Mouse (Mus musculus): ENCODE measurements around the gene Zfp275. TPM values are rescaled to one million over a fixed set of nuclear protein-coding genes. Genes with fewer than 3 reads are reported as not detected.
A peak's percentile ranks its signal among the peaks of the same experiment; 100 is the strongest.

The Zfp275 gene
- polyA plus RNA-seq, 1 experiment = 3.4 TPM

- no peak overlapping the region for H3K27ac ChIP-seq (ENCODE audit: control insufficient read depth, insufficient read depth, low read depth, low read length, poor library complexity)
- H3K4me1 ChIP-seq (ENCODE audit: control insufficient read depth, insufficient read depth, low read length) = no peaks in the 10 kb centered on the region
- no peak overlapping the region for H3K4me3 ChIP-seq (replicated peaks; ENCODE audit: control insufficient read depth, low read depth, low read length)
- WGBS = 43% methylated on average over 3 of the region's 3 CpGs
- TF ChIP-seq POLR2A (IDR thresholded peaks at IDR 0.05; ENCODE audit: borderline replicate concordance, control insufficient read depth, low read depth, low read length) = no peak
- TF ChIP-seq CTCF (IDR thresholded peaks at IDR 0.05; ENCODE audit: control insufficient read depth, insufficient read depth, low read length) = no peak
Measured at GRCm38 (mm10) chrX:73342068-73342467, 353 bp upstream of the Zfp275 start.

- TF ChIP-seq CTCF (IDR thresholded peaks at IDR 0.05; ENCODE audit: control insufficient read depth, insufficient read depth, low read length) (no peak), POLR2A (IDR thresholded peaks at IDR 0.05; ENCODE audit: borderline replicate concordance, control insufficient read depth, low read depth, low read length) (no peak)
- H3K27ac ChIP-seq (ENCODE audit: control insufficient read depth, insufficient read depth, low read depth, low read length, poor library complexity) = no peak overlapping the region
- H3K4me3 ChIP-seq (replicated peaks; ENCODE audit: control insufficient read depth, low read depth, low read length) = peak overlapping the region; percentile 68
- no peaks in the 10 kb centered on the region for H3K4me1 ChIP-seq (ENCODE audit: control insufficient read depth, insufficient read depth, low read length)
- WGBS = 19% methylated on average over 15 of the region's 15 CpGs
Measured at GRCm38 (mm10) chrX:73342941-73343735, 717 bp downstream of the Zfp275 start.

GRCm38 (mm10) chrX:73343802-73344201, 1.4 kb downstream of the Zfp275 start:
- no peak for TF ChIP-seq CTCF (IDR thresholded peaks at IDR 0.05; ENCODE audit: control insufficient read depth, insufficient read depth, low read length)
- no peak for TF ChIP-seq POLR2A (IDR thresholded peaks at IDR 0.05; ENCODE audit: borderline replicate concordance, control insufficient read depth, low read depth, low read length)
- H3K4me3 ChIP-seq (replicated peaks; ENCODE audit: control insufficient read depth, low read depth, low read length) = no peak overlapping the region
- H3K4me1 ChIP-seq (ENCODE audit: control insufficient read depth, insufficient read depth, low read length) = no peaks in the 10 kb centered on the region
- no peak overlapping the region for H3K27ac ChIP-seq (ENCODE audit: control insufficient read depth, insufficient read depth, low read depth, low read length, poor library complexity)
- WGBS = 29% methylated on average over 1 of the region's 1 CpGs

GRCm38 (mm10) chrX:73344346-73344745, 1.9 kb downstream of the Zfp275 start:
- WGBS = 64% methylated on average over 1 of the region's 1 CpGs
- no peaks in the 10 kb centered on the region for H3K4me1 ChIP-seq (ENCODE audit: control insufficient read depth, insufficient read depth, low read length)
- TF ChIP-seq CTCF (IDR thresholded peaks at IDR 0.05; ENCODE audit: control insufficient read depth, insufficient read depth, low read length) (no peak), POLR2A (IDR thresholded peaks at IDR 0.05; ENCODE audit: borderline replicate concordance, control insufficient read depth, low read depth, low read length) (no peak)

GRCm38 (mm10) chrX:73356163-73356562, 13.7 kb downstream of the Zfp275 start:
- no peak for TF ChIP-seq CTCF (IDR thresholded peaks at IDR 0.05; ENCODE audit: control insufficient read depth, insufficient read depth, low read length)
- no peak for TF ChIP-seq POLR2A (IDR thresholded peaks at IDR 0.05; ENCODE audit: borderline replicate concordance, control insufficient read depth, low read depth, low read length)
- H3K27ac ChIP-seq (ENCODE audit: control insufficient read depth, insufficient read depth, low read depth, low read length, poor library complexity) = peak overlapping the region; percentile 73

More at GRCm38 (mm10) chrX:73344346-73344745, 1.9 kb downstream of the Zfp275 start:
- Histone ChIP-seq H3K4me3 (replicated peaks; ENCODE audit: control insufficient read depth, low read depth, low read length) (no peak overlapping the region), H3K27ac (ENCODE audit: control insufficient read depth, insufficient read depth, low read depth, low read length, poor library complexity) (no peak overlapping the region)

GRCm38 (mm10) chrX:73356719-73357118, 14.3 kb downstream of the Zfp275 start:
- H3K27ac ChIP-seq (ENCODE audit: control insufficient read depth, insufficient read depth, low read depth, low read length, poor library complexity) = peak overlapping the region; percentile 73
- no peak overlapping the region for H3K4me3 ChIP-seq (replicated peaks; ENCODE audit: control insufficient read depth, low read depth, low read length)
- TF ChIP-seq CTCF (IDR thresholded peaks at IDR 0.05; ENCODE audit: control insufficient read depth, insufficient read depth, low read length) (no peak), POLR2A (IDR thresholded peaks at IDR 0.05; ENCODE audit: borderline replicate concordance, control insufficient read depth, low read depth, low read length) (no peak)
- 26% methylated on average over 1 of the region's 1 CpGs for WGBS
- no peaks in the 10 kb centered on the region; the same call in 1 of the 2 replicates for H3K4me1 ChIP-seq (ENCODE audit: control insufficient read depth, insufficient read depth, low read length)

More at GRCm38 (mm10) chrX:73356163-73356562, 13.7 kb downstream of the Zfp275 start:
- Histone ChIP-seq H3K4me1 (ENCODE audit: control insufficient read depth, insufficient read depth, low read length) (no peaks in the 10 kb centered on the region; the same call in 1 of the 2 replicates), H3K4me3 (replicated peaks; ENCODE audit: control insufficient read depth, low read depth, low read length) (no peak overlapping the region)
- WGBS = 39% methylated on average over 2 of the region's 2 CpGs

GRCm38 (mm10) chrX:73363291-73363690, 20.9 kb downstream of the Zfp275 start:
- Histone ChIP-seq H3K4me1 (ENCODE audit: control insufficient read depth, insufficient read depth, low read length) (no peaks in the 10 kb centered on the region), H3K27ac (ENCODE audit: control insufficient read depth, insufficient read depth, low read depth, low read length, poor library complexity) (no peak overlapping the region), H3K4me3 (replicated peaks; ENCODE audit: control insufficient read depth, low read depth, low read length) (no peak overlapping the region)
- no peak for TF ChIP-seq POLR2A (IDR thresholded peaks at IDR 0.05; ENCODE audit: borderline replicate concordance, control insufficient read depth, low read depth, low read length)

- WGBS = 56% methylated on average over 6 of the region's 6 CpGs
- no peaks in the 10 kb centered on the region for H3K4me1 ChIP-seq (ENCODE audit: control insufficient read depth, insufficient read depth, low read length)
- H3K27ac ChIP-seq (ENCODE audit: control insufficient read depth, insufficient read depth, low read depth, low read length, poor library complexity) = no peak overlapping the region
- no peak overlapping the region for H3K4me3 ChIP-seq (replicated peaks; ENCODE audit: control insufficient read depth, low read depth, low read length)
- no peak for TF ChIP-seq CTCF (IDR thresholded peaks at IDR 0.05; ENCODE audit: control insufficient read depth, insufficient read depth, low read length)
- TF ChIP-seq POLR2A (IDR thresholded peaks at IDR 0.05; ENCODE audit: borderline replicate concordance, control insufficient read depth, low read depth, low read length) = no peak
Measured at GRCm38 (mm10) chrX:73384419-73384818, 42.0 kb downstream of the Zfp275 start.

Data from bone marrow, adult 2 months (tissue).